Mouse (Mus musculus): ENCODE measurements around the gene Fchsd2.

The Fchsd2 gene

GRCm38 (mm10) chr7:101092618-101093017, at the start of gene Fchsd2:
TSS of gene Fchsd2 (plus strand) at chr7:101092863.
- no peak for DNase-seq

- no peak for DNase-seq
Measured at GRCm38 (mm10) chr7:101043846-101044541, 48.7 kb upstream of the Fchsd2 start.

- no peak for DNase-seq
Measured at GRCm38 (mm10) chr7:101048247-101048646, 44.4 kb upstream of the Fchsd2 start.

- DNase-seq = peak; percentile 40
Measured at GRCm38 (mm10) chr7:101049326-101050087, 43.2 kb upstream of the Fchsd2 start.

- no peak for DNase-seq
Measured at GRCm38 (mm10) chr7:101050724-101051550, 41.7 kb upstream of the Fchsd2 start.

- no peak for DNase-seq
Measured at GRCm38 (mm10) chr7:101051551-101052221, 41.0 kb upstream of the Fchsd2 start.

- DNase-seq = no peak
Measured at GRCm38 (mm10) chr7:101053136-101053535, 39.5 kb upstream of the Fchsd2 start.

GRCm38 (mm10) chr7:101057309-101057708, 35.4 kb upstream of the Fchsd2 start:
- DNase-seq = no peak

GRCm38 (mm10) chr7:101059188-101059587, 33.5 kb upstream of the Fchsd2 start:
- DNase-seq = no peak

- DNase-seq = no peak
Measured at GRCm38 (mm10) chr7:101060476-101060875, 32.2 kb upstream of the Fchsd2 start.

GRCm38 (mm10) chr7:101061381-101061780, 31.3 kb upstream of the Fchsd2 start:
- peak; percentile 69 for DNase-seq

- DNase-seq = no peak
Measured at GRCm38 (mm10) chr7:101062246-101062645, 30.4 kb upstream of the Fchsd2 start.

- DNase-seq = no peak
Measured at GRCm38 (mm10) chr7:101063523-101063922, 29.1 kb upstream of the Fchsd2 start.

- DNase-seq = no peak
Measured at GRCm38 (mm10) chr7:101064697-101065688, 27.7 kb upstream of the Fchsd2 start.

GRCm38 (mm10) chr7:101066009-101066408, 26.7 kb upstream of the Fchsd2 start:
- no peak for DNase-seq

GRCm38 (mm10) chr7:101066650-101067346, 25.9 kb upstream of the Fchsd2 start:
- DNase-seq = peak; percentile 38

- no peak for DNase-seq
Measured at GRCm38 (mm10) chr7:101067521-101067920, 25.1 kb upstream of the Fchsd2 start.

GRCm38 (mm10) chr7:101069271-101069670, 23.4 kb upstream of the Fchsd2 start:
- DNase-seq = no peak

- DNase-seq = no peak
Measured at GRCm38 (mm10) chr7:101070406-101070805, 22.3 kb upstream of the Fchsd2 start.

- DNase-seq = no peak
Measured at GRCm38 (mm10) chr7:101071020-101071419, 21.6 kb upstream of the Fchsd2 start.

Measured in kidney, adult 11 months (tissue).